Mouse (Mus musculus) megakaryocyte, embryonic 14.5 days (primary cell): ENCODE results near the gene Fgf23. TPM values are rescaled to one million over a fixed set of nuclear protein-coding genes. Genes with fewer than 3 reads are reported as not detected.
A peak's percentile ranks its signal among the peaks of the same experiment; 100 is the strongest.

Experiments
- H3K27me3 ChIP-seq: replicated peaks from 2 replicates; pipeline ENCODE3; 2012; ENCODE audit warnings: inconsistent platforms
- H3K36me3 ChIP-seq: replicated peaks from 2 replicates; pipeline ENCODE3; 2012; ENCODE audit warnings: low read length, inconsistent platforms, mixed read lengths
- H3K4me1 ChIP-seq: 2 replicates; pipeline ENCODE4 v1.6.1; 2012; ENCODE audit warnings: inconsistent platforms
- H3K4me3 ChIP-seq: replicated peaks from 2 replicates; pipeline ENCODE3; 2012; ENCODE audit warnings: moderate library complexity, mild to moderate bottlenecking, inconsistent platforms
- H3K9me3 ChIP-seq: 2 replicates; pipeline ENCODE4 v1.6.1; 2012; ENCODE audit warnings: inconsistent platforms
- FLI1 ChIP-seq: IDR thresholded peaks from 2 replicates; pipeline ENCODE4 v1.6.1; 2012; ENCODE audit warnings: low read length, inconsistent platforms, mixed read lengths
- GATA1 ChIP-seq: IDR thresholded peaks from 3 replicates; pipeline ENCODE4 v1.6.1; 2012; ENCODE audit warnings: mixed read lengths, low read length, inconsistent platforms, borderline replicate concordance
- polyA plus RNA-seq: library from polyadenylated mRNA; stranded (reverse); fragments of >175 nt; gene quantifications from 2 replicates; pipeline ENCODE4 v1.2.3, GENCODE M21; 2012; ENCODE audit warnings: low replicate concordance; ENCODE audit not compliant: insufficient read depth

Gene Fgf23
- polyA plus RNA-seq, 1 experiment, result 0.19 TPM

DNA sequence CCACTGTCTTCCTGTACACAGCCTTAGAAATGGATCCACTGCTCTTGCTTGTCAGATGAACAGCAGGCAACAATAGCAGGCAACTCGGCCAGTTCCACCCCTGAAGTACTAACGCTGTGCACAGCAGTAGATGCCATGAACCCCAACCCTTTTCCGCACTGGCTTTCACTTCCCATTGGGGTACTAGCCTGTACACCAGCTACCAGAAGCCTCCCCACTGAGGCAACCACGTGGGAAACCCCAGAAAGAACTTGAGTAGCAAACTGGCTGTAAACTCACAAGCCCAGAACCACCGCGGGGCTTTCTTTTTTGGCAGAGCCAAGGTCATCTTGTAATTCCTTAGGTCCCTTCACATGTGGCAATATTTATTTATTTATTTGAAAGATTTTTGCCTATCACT is 9.1 kb downstream of the Fgf23 start:
- H3K9me3 ChIP-seq, result no peaks in the 10 kb centered on the region
- no peak for TF ChIP-seq GATA1
- TF ChIP-seq FLI1, result no peak
- no peak overlapping the region for H3K4me3 ChIP-seq
- H3K4me1 ChIP-seq, result peaks cover 12% of the 10 kb centered on the region
- H3K36me3 ChIP-seq, result no peaks in the 10 kb centered on the region
- H3K27me3 ChIP-seq, result peaks cover 18% of the 10 kb centered on the region

DNA sequence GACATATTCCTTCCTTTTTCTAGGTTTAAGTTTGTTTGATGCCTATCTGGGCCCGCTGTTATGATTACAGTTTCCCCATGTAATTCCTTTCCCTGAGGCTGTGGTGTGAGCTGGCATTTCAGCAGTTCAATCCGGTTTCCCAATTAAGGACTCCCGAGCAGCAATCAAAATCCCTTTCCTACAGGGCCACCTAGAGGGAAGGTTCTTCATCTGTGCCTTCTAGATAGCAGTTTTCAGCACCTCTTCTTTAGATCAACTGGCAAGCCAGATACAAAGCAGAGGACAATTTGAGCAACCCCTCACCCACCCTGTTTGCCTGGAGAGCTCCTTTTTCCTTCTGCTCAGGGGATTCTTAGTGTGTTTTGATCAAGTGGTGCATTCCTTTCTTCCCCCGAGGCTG is 14.0 kb downstream of the Fgf23 start:
- Histone ChIP-seq H3K9me3 (no peaks in the 10 kb centered on the region), H3K36me3 (peaks cover 39% of the 10 kb centered on the region), H3K4me3 (no peak overlapping the region), H3K4me1 (no peaks in the 10 kb centered on the region), H3K27me3 (peaks cover 4% of the 10 kb centered on the region)
- TF ChIP-seq GATA1, result no peak
- no peak for TF ChIP-seq FLI1

DNA sequence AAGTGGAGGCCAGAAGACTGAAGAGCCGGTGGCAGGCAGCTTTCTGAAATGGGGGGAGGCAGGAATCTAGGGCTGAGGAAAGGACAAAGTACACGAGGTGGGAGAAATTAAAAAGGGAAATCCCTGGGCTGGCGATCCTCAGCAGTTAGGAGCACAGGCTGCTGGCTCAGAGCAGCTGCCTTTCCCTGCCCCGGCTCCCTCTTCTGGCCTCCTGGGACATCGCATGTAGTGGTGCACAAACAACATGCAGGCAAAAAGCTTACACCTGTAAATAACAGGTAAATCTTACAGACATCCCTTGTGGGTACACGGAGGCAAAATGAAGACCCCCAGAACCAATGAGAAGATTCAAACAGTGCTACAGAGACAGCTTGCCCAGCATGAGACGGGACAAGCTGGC is 21.9 kb downstream of the Fgf23 start:
- Histone ChIP-seq H3K27me3 (no peaks in the 10 kb centered on the region), H3K36me3 (peaks cover 39% of the 10 kb centered on the region), H3K4me3 (no peak overlapping the region), H3K9me3 (no peaks in the 10 kb centered on the region), H3K4me1 (no peaks in the 10 kb centered on the region)
- TF ChIP-seq FLI1, result no peak
- no peak for TF ChIP-seq GATA1

GRCm38 (mm10) chr6:127103506-127104275 is 31.0 kb downstream of the Fgf23 start:
- H3K4me1 ChIP-seq, result peaks cover 15% of the 10 kb centered on the region
- no peaks in the 10 kb centered on the region for H3K9me3 ChIP-seq
- no peak overlapping the region for H3K4me3 ChIP-seq
- H3K27me3 ChIP-seq, result no peaks in the 10 kb centered on the region
- no peak for TF ChIP-seq FLI1
- TF ChIP-seq GATA1, result no peak
- H3K36me3 ChIP-seq, result peaks cover 27% of the 10 kb centered on the region

- Histone ChIP-seq H3K9me3 (no peaks in the 10 kb centered on the region), H3K4me3 (no peak overlapping the region), H3K4me1 (peaks cover 23% of the 10 kb centered on the region), H3K36me3 (peaks cover 27% of the 10 kb centered on the region), H3K27me3 (peaks cover 3% of the 10 kb centered on the region)
- TF ChIP-seq FLI1 (no peak), GATA1 (no peak)
Observed at GRCm38 (mm10) chr6:127104396-127105029, 31.8 kb downstream of the Fgf23 start.

DNA sequence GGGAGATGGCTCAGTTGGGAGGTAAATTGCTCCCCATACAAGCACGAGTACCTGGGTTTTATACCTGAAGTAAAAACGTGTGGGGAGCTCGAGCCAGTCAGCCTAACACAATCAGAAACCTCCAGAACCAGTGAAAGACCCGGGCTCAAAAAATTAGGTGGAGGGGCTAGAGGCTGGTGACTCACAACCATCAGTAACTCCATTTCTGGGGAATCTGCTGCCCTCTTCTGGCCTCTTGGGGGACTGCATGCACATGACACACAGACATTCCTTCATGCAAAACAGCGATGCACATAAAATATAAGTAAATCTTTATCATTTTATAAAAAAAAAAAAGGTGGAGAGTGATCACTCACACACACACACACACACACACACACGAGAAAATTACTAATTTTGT is 32.4 kb downstream of the Fgf23 start:
- Histone ChIP-seq H3K9me3 (no peaks in the 10 kb centered on the region), H3K4me3 (no peak overlapping the region), H3K36me3 (peaks cover 27% of the 10 kb centered on the region), H3K4me1 (peaks cover 27% of the 10 kb centered on the region), H3K27me3 (peaks cover 6% of the 10 kb centered on the region)
- TF ChIP-seq GATA1 (no peak), FLI1 (no peak)

GRCm38 (mm10) chr6:127106189-127106588 is 33.5 kb downstream of the Fgf23 start:
- TF ChIP-seq FLI1, result no peak
- TF ChIP-seq GATA1, result no peak
- H3K36me3 ChIP-seq, result peaks cover 19% of the 10 kb centered on the region
- peaks cover 17% of the 10 kb centered on the region for H3K27me3 ChIP-seq
- no peaks in the 10 kb centered on the region for H3K9me3 ChIP-seq
- H3K4me3 ChIP-seq, result no peak overlapping the region
- H3K4me1 ChIP-seq, result peaks cover 27% of the 10 kb centered on the region

DNA sequence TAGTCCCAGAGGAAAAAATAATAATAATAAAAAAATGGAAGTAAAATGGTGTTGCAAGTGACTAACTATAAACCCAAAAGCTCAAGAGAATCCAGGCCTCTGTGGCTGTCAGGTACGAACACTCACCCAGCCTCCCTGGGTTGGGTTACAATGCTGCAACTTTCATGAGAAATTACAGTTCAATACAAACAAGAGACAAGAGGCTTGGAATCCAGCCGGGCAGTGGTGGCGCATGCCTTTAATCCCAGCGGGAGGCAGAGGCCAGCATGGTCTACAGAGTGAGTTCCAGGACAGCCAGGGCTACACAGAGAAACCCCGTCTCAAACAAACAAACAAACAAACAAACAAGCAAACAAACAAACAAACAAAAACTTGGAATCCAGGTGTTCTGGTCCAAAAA is 34.0 kb downstream of the Fgf23 start:
- H3K36me3 ChIP-seq, result peaks cover 14% of the 10 kb centered on the region
- peaks cover 27% of the 10 kb centered on the region for H3K4me1 ChIP-seq
- no peak overlapping the region for H3K4me3 ChIP-seq
- TF ChIP-seq FLI1 (no peak), GATA1 (no peak)
- H3K9me3 ChIP-seq, result no peaks in the 10 kb centered on the region
- peaks cover 22% of the 10 kb centered on the region for H3K27me3 ChIP-seq

- peaks cover 29% of the 10 kb centered on the region for H3K27me3 ChIP-seq
- H3K9me3 ChIP-seq, result peaks cover 3% of the 10 kb centered on the region; the same call in 1 of the 2 replicates
- H3K36me3 ChIP-seq, result peaks cover 9% of the 10 kb centered on the region
- H3K4me1 ChIP-seq, result peaks cover 27% of the 10 kb centered on the region
- TF ChIP-seq FLI1, result no peak
- TF ChIP-seq GATA1, result no peak
- H3K4me3 ChIP-seq, result no peak overlapping the region
Observed at GRCm38 (mm10) chr6:127107413-127107812, 34.7 kb downstream of the Fgf23 start.

GRCm38 (mm10) chr6:127108368-127109060 is 35.8 kb downstream of the Fgf23 start:
- Histone ChIP-seq H3K9me3 (peaks cover 4% of the 10 kb centered on the region; the same call in 1 of the 2 replicates), H3K4me1 (peaks cover 27% of the 10 kb centered on the region), H3K36me3 (peaks cover under 1% of the 10 kb centered on the region), H3K4me3 (peak overlapping the region; percentile 97), H3K27me3 (peaks cover 32% of the 10 kb centered on the region)
- TF ChIP-seq FLI1 (no peak), GATA1 (no peak)
